21 mouse cellular contexts compared by ENCODE assay signal in the genomic region with DNA sequence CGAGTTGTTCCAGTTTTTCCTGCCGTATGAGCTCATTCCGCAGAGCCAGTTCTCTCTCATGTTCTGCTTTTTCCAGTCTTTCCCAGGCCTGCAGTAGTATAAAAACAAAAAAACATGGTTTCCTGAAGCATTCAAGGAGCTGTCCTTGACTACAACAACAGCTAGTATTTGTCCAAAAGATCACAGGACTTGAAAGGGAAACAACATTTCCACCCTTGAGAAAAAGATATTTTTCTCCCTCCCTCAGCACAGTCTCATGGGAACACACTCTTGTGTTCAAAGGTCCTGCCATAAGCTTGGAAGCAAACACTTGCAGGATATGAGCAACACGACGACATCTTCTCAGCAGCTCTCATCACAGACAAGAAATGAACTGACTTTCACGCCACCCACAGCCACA.
DNase-seq lines count a peak whose midpoint lies in the region; ATAC-seq and TF ChIP-seq lines count a peak whose summit lies in the region.
"Had no signal": no experiment of that assay in that cellular context is flagged by ENCODE, and none has a peak within 500 bp of the region (broad histone marks: within the 10 kb centered on the region; RNA-seq: fewer than 3 reads in every experiment).

No protein-coding gene starts in this region.

- TF ChIP-seq CTCF in liver, postnatal 0 days (IDR thresholded peaks at IDR 0.05; ENCODE audit: low read depth), result no peak

- H3K9me3 ChIP-seq in heart, embryonic 14.5 days (ENCODE audit: control insufficient read depth, low read length), result no peaks in the 10 kb centered on the region
- no peaks in the 10 kb centered on the region for H3K9me3 ChIP-seq in kidney, embryonic 14.5 days (ENCODE audit: control insufficient read depth, low read length)
- H3K9me3 ChIP-seq in liver, postnatal 0 days (ENCODE audit: low read length), result no peaks in the 10 kb centered on the region
- no peaks in the 10 kb centered on the region for H3K9me3 ChIP-seq in liver, embryonic 11.5 days (ENCODE audit: control insufficient read depth, low read length)
- H3K9me3 ChIP-seq: embryonic facial prominence, embryonic 10.5 days; forebrain, embryonic 15.5 days; hindbrain, embryonic 13.5 days; liver, embryonic 15.5 days; midbrain, embryonic 10.5 days; stomach, embryonic 15.5 days had no signal

- H3K9ac ChIP-seq in heart, embryonic 14.5 days (ENCODE audit: low read length), result no peak overlapping the region
- H3K9ac ChIP-seq in kidney, embryonic 14.5 days (ENCODE audit: low read depth, low read length), result no peak overlapping the region
- no peak overlapping the region for H3K9ac ChIP-seq in liver, postnatal 0 days (replicated peaks)
- no peak overlapping the region for H3K9ac ChIP-seq in liver, embryonic 11.5 days (ENCODE audit: low read depth, low read length)
- H3K9ac ChIP-seq: forebrain, embryonic 15.5 days; hindbrain, embryonic 13.5 days; liver, embryonic 15.5 days; stomach, embryonic 15.5 days had no signal

- TF ChIP-seq EP300 in liver, postnatal 0 days (IDR thresholded peaks at IDR 0.05; ENCODE audit: low read depth), result no peak

- H3K27me3 ChIP-seq in heart, embryonic 14.5 days (ENCODE audit: control insufficient read depth, insufficient read depth, low read length), result no peaks in the 10 kb centered on the region
- no peaks in the 10 kb centered on the region for H3K27me3 ChIP-seq in kidney, embryonic 14.5 days (ENCODE audit: control insufficient read depth, insufficient read depth, low read length)
- no peaks in the 10 kb centered on the region for H3K27me3 ChIP-seq in liver, postnatal 0 days (ENCODE audit: insufficient read depth, low read length)
- H3K27me3 ChIP-seq in liver, embryonic 11.5 days (replicated peaks; ENCODE audit: control insufficient read depth, insufficient read depth, low read length), result no peaks in the 10 kb centered on the region
- H3K27me3 ChIP-seq: forebrain, embryonic 15.5 days; hindbrain, embryonic 13.5 days; liver, embryonic 15.5 days; stomach, embryonic 15.5 days had no signal

- peaks cover 100% of the 10 kb centered on the region for H3K36me3 ChIP-seq in heart, embryonic 14.5 days (ENCODE audit: control insufficient read depth, insufficient read depth, low read length)
- H3K36me3 ChIP-seq in kidney, embryonic 14.5 days (ENCODE audit: control insufficient read depth, insufficient read depth, low read length), result peaks cover 96% of the 10 kb centered on the region
- H3K36me3 ChIP-seq in liver, postnatal 0 days (replicated peaks; ENCODE audit: insufficient read depth, low read length), result peaks cover 79% of the 10 kb centered on the region
- peaks cover 30% of the 10 kb centered on the region for H3K36me3 ChIP-seq in liver, embryonic 11.5 days (ENCODE audit: control insufficient read depth, insufficient read depth, low read length)

- H3K27ac ChIP-seq in heart, embryonic 14.5 days (replicated peaks in 1 of 2; ENCODE audit: control insufficient read depth in 1 of 2, insufficient read depth in 1 of 2, low read depth in 2 of 2, low read length in 2 of 2), result peak overlapping the region; percentile 52 to 67
- H3K27ac ChIP-seq in kidney, embryonic 14.5 days (ENCODE audit: low read depth, low read length), result peak overlapping the region; percentile 9; the same call in 1 of the 2 replicates
- H3K27ac ChIP-seq in liver, postnatal 0 days (ENCODE audit: low read depth), result no peak overlapping the region
- no peak overlapping the region for H3K27ac ChIP-seq in liver, embryonic 11.5 days (ENCODE audit: low read depth, low read length)
- H3K27ac ChIP-seq: embryonic facial prominence, embryonic 10.5 days; forebrain, embryonic 15.5 days; hindbrain, embryonic 13.5 days; liver, embryonic 15.5 days; midbrain, embryonic 10.5 days; stomach, embryonic 15.5 days had no signal

- no peak for ATAC-seq in heart, embryonic 14.5 days (ENCODE audit: insufficient number of reproducible peaks, insufficient read depth, low FRiP score, low read depth)
- ATAC-seq in kidney, embryonic 14.5 days (ENCODE audit: low FRiP score, low TSS enrichment), result no peak
- peak; percentile 17; the same call in 1 of the 2 replicates for ATAC-seq in liver, postnatal 0 days
- ATAC-seq in liver, embryonic 11.5 days (replicated peaks; ENCODE audit: low FRiP score), result no peak
- ATAC-seq: forebrain, embryonic 15.5 days; midbrain, embryonic 16.5 days had no signal

- 68% methylated on average over 6 of the region's 6 CpGs for WGBS in heart, embryonic 14.5 days
- 81% methylated on average over 6 of the region's 6 CpGs for WGBS in kidney, embryonic 14.5 days
- 81% methylated on average over 6 of the region's 6 CpGs for WGBS in liver, postnatal 0 days (ENCODE audit: insufficient replicate concordance)
- whole genome bisulfite sequencing in liver, embryonic 11.5 days, result 90% methylated on average over 6 of the region's 6 CpGs

- H3K4me3 ChIP-seq in heart, embryonic 14.5 days (ENCODE audit: control insufficient read depth in 1 of 2, insufficient read depth in 1 of 2, low read depth in 1 of 2, low read length in 2 of 2), result no peak overlapping the region
- H3K4me3 ChIP-seq in kidney, embryonic 14.5 days (ENCODE audit: low read length), result no peak overlapping the region
- H3K4me3 ChIP-seq in liver, postnatal 0 days (ENCODE audit: low read depth, low read length), result no peak overlapping the region
- H3K4me3 ChIP-seq in liver, embryonic 11.5 days (ENCODE audit: low read depth, low read length), result no peak overlapping the region
- H3K4me3 ChIP-seq: embryonic facial prominence, embryonic 10.5 days; forebrain, embryonic 15.5 days; hindbrain, embryonic 13.5 days; liver, embryonic 15.5 days; midbrain, embryonic 10.5 days; stomach, embryonic 15.5 days had no signal

- H3K4me1 ChIP-seq in heart, embryonic 14.5 days (ENCODE audit: control insufficient read depth in 2 of 2, insufficient read depth in 2 of 2, low read length in 2 of 2), result peaks cover 0 to 3% of the 10 kb centered on the region in 2 experiments; a peak in 1 of 4 replicates
- H3K4me1 ChIP-seq in kidney, embryonic 14.5 days (ENCODE audit: control insufficient read depth, insufficient read depth, low read length), result no peaks in the 10 kb centered on the region
- H3K4me1 ChIP-seq in liver, postnatal 0 days (ENCODE audit: insufficient read depth), result no peaks in the 10 kb centered on the region
- H3K4me1 ChIP-seq in liver, embryonic 11.5 days (replicated peaks; ENCODE audit: control insufficient read depth, insufficient read depth, low read length), result no peaks in the 10 kb centered on the region
- H3K4me1 ChIP-seq: embryonic facial prominence, embryonic 10.5 days; forebrain, embryonic 15.5 days; hindbrain, embryonic 13.5 days; liver, embryonic 15.5 days; midbrain, embryonic 10.5 days; stomach, embryonic 15.5 days had no signal

- H3K4me2 ChIP-seq in heart, embryonic 14.5 days (ENCODE audit: low read length), result no peak overlapping the region
- H3K4me2 ChIP-seq in kidney, embryonic 14.5 days (replicated peaks; ENCODE audit: low read depth, low read length), result no peak overlapping the region
- no peak overlapping the region for H3K4me2 ChIP-seq in liver, postnatal 0 days (ENCODE audit: low read depth, low read length)
- H3K4me2 ChIP-seq in liver, embryonic 11.5 days, result no peak overlapping the region
- H3K4me2 ChIP-seq: forebrain, embryonic 15.5 days; hindbrain, embryonic 13.5 days; liver, embryonic 15.5 days; stomach, embryonic 15.5 days had no signal

- DNase-seq in heart, adult 18-20 months, result no peak
- no peak for DNase-seq in kidney, adult 11 months
- no peak for DNase-seq in liver, postnatal 0 days
- no peak for DNase-seq in liver, embryonic 11.5 days (ENCODE audit: low spot score)
- no peak for DNase-seq in spleen, postnatal 10 days (ENCODE audit: low spot score in 2 of 2)
- DNase-seq: adrenal gland, adult 2 months; cerebellum, adult 11-12 months; cerebellum, postnatal 10 days; gastrocnemius, postnatal 14 days; kidney, postnatal 36 days; thymus, adult 2 months; thymus, postnatal 4 days had no signal

Comparison
In these comparisons a context has a peak if more than half of its experiments do, and no peak if none do; other contexts are left out.
1. H3K27ac ChIP-seq: peak in heart, embryonic 14.5 days (2 of 2) and kidney, embryonic 14.5 days (single experiment); none in liver, postnatal 0 days (single experiment) and liver, embryonic 11.5 days (single experiment).